Mouse (Mus musculus): ENCODE data around the gene Hdac1.
A peak's percentile ranks its signal among the peaks of the same experiment; 100 is the strongest.

Gene Hdac1

GRCm38 (mm10) chr4:129542592-129543141 lies at the start of gene Hdac1:
Gene Hdac1 (minus strand): TSS chr4:129542713.
- peak; percentile 94 to 96 for DNase-seq (ENCODE audit: low spot score in 2 of 2)

GRCm38 (mm10) chr4:129588865-129589264 lies 46.4 kb upstream of the Hdac1 start:
- no peak for DNase-seq (ENCODE audit: low spot score in 2 of 2)

GRCm38 (mm10) chr4:129586943-129587342 lies 44.4 kb upstream of the Hdac1 start:
- DNase-seq (ENCODE audit: low spot score in 2 of 2), result no peak

- no peak for DNase-seq (ENCODE audit: low spot score in 2 of 2)
Observed at GRCm38 (mm10) chr4:129585773-129586172, 43.3 kb upstream of the Hdac1 start.

- DNase-seq (ENCODE audit: low spot score in 2 of 2), result peak; percentile 70 to 76
Observed at GRCm38 (mm10) chr4:129584884-129585608, 42.5 kb upstream of the Hdac1 start.

DNA sequence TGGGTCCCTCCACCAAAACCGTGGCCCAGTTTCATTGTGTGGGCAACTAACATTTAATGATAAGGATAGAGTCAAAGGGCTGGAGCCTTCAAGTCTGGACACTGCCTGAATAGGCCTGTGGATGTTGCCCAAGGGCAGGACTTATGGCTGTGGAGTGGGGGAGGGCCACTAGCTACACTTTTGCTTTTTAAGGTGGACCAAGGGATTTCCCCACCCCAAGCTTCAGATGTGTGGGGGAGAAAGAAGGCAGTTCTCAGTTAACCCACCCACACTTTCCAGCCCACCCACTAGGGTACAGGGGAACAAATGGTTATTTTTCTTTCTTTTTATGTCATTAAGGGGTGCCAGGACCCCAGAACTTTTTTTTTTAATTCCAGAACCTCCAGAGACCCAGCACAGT lies 41.9 kb upstream of the Hdac1 start:
- no peak for DNase-seq (ENCODE audit: low spot score in 2 of 2)

DNA sequence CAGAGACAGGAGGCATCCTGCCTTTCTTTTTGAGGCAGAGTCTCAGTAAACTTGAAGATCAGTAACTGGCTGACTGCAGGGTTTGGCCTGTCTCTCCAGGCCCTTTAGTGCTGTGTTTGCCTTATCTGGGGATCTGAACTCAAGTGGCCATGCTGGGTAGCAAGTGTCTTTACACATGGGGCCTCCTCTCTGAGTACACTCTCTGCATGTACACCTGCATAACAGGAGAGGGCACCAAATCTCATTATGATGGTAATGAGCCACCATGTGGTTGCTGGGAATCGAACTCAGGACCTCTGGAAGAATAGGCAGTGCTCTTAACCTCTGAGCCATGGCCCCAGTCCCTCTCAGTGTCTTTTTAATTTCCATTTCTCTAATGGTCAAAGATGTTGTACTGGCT lies 39.7 kb upstream of the Hdac1 start:
- DNase-seq (ENCODE audit: low spot score in 2 of 2), result no peak

DNA sequence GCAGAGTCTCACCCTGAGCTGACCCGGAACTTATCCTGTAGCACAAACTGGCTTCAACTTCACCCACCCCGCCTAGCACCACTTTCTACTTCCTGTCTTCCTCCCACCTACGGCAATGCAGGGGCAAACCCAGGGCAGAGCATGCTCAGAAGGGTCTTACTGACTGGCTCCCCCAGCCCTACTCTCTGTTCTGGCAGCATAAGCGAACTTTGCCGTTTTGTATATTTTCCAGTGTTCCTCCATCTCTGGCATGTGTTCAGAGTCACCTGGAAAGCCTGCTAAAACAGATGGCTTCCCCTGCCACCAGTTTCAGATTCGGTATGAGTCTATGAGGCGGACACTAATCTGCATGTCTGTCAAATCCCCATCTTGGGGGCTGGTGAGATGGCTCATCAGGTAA lies 37.8 kb upstream of the Hdac1 start:
- no peak for DNase-seq (ENCODE audit: low spot score in 2 of 2)

DNA sequence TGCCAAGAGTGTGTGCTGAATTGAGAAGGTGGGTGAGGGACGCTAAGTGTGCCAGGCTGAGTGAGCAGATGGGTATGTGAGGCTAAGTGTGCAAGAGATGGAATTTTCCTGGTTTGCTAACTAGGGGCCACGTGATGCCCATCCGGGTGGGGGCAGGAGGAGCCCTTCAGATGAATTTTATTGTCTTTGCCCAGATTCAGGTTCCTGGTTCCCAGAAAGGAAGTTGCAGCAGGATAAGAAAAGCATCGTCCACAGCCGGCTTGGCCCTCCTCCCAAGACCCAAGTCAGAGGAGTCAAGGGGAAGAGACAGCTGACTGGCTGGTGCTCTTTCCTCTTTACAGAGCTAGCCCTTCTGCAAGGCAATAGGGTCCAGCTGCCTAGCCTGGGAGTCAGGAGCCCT lies 36.0 kb upstream of the Hdac1 start, which contains the start of gene Fam167b:
TSS of gene Fam167b (minus strand) at position 84 of the 400 bp plus-strand sequence.
- no peak for DNase-seq (ENCODE audit: low spot score in 2 of 2)

DNA sequence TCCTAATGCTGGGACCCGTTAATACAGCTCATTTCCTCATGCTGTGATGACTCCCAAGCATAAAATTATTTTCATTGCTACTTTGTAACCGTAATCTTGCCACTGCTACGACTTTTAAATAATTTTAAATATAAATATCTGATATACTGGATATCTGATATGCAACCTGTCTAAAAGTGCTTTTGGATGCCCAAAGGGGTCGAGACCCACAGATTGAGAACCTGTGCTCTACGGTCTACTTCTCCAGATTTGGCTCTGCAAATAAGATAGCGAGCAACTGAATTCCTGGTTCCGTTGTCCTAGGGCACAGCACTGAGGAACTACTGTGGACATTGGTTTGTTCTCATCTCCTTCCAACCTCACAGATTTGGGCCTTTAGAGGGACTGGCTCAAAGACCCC lies 35.2 kb upstream of the Hdac1 start:
- DNase-seq (ENCODE audit: low spot score in 2 of 2), result no peak

DNA sequence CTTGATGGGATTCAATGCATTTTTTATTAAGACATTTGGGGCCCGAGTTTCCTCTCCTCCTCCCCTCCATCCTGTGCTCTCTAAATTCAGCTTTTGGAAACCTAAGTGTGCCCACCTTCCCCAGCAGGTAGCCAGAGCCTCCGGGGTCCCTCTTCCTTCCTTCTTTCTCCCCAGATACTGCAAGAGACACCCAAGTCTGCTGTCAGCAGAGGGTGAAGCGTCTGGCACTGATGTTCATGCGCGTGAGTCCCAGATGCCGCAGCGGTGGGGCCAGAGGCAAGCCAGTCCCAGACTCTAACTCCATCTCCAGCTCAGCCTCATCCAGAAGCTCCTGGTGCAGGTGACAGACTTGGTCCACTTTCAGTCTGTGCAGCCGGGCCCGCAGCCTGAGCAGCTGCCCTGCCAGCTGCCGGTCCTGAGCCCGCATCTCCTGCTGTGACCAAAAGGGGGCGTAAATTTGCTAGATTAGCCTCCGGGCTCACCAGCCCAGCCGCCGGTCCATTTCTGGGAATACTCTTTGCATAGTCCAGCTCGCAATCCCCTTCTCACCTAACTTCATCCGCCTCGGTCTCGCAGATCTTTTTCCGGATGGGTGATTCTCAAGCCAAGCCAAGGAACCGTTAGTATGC lies 34.5 kb upstream of the Hdac1 start:
- DNase-seq (ENCODE audit: low spot score in 2 of 2), result peak; percentile 18 to 25

DNA sequence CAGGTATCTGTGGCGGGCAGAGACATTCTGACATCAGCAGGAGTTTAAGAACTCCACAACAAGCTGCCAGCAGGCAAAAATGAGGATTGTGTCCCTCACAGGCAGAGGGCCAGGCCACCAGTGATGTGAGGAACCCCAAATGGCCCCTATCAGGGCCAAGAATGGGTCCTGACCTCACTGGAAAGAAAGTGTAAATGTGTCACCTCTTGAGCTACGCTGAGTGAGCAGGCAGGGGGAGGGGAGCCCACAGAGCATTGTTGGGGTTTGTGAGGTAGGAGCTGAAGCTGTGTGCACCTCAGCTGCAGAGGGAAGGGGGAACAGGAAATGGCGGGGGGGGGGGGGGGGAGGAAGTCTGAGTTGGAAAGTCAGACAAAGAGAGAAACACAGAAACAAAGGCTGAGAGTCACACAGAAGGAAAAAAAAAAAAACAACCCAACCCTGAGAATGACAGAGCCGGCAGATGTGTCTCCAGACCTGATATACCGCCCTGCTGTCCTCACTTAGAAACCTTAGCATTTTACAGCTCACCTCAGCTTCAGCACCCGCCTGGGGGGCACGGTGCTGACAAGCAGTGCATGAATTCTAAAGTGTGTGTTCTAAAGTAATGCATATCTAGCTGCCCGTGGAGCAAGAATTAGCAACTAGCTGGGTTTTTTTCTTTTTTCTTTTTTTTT lies 32.8 kb upstream of the Hdac1 start:
- no peak for DNase-seq (ENCODE audit: low spot score in 2 of 2)

- DNase-seq (ENCODE audit: low spot score in 2 of 2), result no peak
Observed at GRCm38 (mm10) chr4:129573430-129573829, 30.9 kb upstream of the Hdac1 start, which contains the start of gene Lck. Gene Lck (minus strand): TSS chr4:129573641.

DNA sequence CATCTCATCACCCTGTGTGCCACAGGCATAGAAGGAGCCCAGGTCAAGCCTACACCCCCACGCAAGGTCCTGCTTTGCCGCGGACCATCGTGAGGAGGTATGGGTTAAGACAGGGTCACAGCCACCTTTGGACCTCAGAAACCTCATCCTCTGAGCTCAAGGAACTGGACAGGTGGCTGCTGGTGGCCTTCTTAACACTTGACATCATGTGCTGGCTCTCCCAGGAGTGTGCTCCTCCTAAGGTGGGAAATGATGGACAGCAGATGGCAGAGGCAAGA lies 30.5 kb upstream of the Hdac1 start:
- DNase-seq (ENCODE audit: low spot score in 2 of 2), result no peak

DNA sequence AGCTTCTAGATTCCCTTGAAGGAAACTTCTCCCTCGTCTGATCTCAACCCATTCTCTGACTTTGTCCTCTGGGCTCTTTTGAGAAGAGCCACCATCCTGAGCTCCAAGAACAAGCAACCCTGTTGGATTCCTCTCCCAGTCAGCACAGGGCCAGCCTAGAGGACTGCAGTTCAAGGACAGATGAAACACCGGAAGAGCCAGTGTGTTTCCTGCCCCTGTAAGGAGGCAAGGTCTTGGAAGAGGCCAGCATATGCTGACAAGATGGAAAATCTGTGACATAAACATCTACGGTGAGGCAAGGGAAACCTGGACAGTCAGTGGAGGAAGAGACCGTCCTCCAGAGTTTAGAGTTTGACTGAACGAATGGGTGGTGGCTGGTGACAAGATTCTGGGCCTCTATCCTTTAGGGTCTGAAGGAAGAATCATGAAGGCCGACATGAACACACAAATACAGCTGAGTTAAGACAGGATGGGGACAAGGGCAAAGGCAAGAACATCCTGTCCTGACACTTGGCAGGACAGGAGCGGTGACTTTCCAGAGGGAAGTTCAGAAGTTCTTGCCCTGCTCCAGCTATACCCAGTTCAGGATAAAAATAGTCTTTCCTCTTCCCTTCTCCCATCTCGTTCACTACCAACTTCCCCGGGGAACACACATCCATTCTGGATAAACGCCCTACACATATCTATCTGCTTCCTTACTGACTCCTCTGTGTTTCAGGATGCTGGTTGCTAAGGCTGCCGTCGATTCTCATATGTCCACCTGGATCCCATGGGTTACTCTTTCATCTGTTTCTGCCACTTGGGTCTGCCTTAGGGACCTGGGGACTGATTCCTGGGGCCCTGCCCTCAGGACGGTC lies 30.0 kb upstream of the Hdac1 start:
- DNase-seq (ENCODE audit: low spot score in 2 of 2), result no peak

- no peak for DNase-seq (ENCODE audit: low spot score in 2 of 2)
Observed at GRCm38 (mm10) chr4:129571551-129572084, 29.1 kb upstream of the Hdac1 start.

- DNase-seq (ENCODE audit: low spot score in 2 of 2), result no peak
Observed at GRCm38 (mm10) chr4:129570028-129570427, 27.5 kb upstream of the Hdac1 start.

DNA sequence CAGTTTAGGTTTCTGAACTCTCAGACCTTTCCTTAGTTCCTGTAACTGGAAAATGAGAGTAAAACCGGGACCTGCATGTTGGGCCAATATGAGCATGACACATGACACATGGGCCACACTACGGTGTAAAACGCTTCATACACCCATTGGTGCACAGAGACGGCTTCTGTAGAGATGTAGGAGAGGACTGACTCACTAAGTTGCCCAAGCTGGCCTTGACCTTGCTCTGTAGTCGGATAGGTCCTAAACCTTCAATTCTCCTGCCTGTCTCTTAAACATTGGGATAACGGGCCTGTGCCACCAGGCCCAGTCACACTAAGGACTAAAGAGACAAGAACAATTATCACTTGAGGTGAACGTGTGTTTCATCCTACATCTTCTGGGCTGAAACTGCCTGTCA lies 25.9 kb upstream of the Hdac1 start:
- no peak for DNase-seq (ENCODE audit: low spot score in 2 of 2)

DNA sequence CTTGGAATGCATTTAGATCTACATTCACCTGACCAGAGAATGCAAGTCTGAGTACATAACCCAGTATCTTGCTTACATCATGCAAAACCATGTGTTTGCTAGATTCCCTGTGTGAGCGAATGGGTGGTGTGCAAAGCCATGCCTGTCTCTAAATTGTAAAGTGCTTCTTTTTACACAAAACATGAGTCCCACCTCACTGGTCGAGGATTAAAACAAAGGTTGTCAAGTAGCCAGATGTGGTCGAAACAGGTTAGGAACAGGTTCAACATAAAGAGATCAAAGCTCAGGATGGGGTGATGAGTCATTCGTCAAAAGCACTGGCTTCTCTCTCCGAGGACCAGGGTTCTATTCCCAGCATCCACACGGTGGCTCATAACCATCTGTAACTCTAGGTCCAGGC lies 22.6 kb upstream of the Hdac1 start:
- no peak for DNase-seq (ENCODE audit: low spot score in 2 of 2)

DNA sequence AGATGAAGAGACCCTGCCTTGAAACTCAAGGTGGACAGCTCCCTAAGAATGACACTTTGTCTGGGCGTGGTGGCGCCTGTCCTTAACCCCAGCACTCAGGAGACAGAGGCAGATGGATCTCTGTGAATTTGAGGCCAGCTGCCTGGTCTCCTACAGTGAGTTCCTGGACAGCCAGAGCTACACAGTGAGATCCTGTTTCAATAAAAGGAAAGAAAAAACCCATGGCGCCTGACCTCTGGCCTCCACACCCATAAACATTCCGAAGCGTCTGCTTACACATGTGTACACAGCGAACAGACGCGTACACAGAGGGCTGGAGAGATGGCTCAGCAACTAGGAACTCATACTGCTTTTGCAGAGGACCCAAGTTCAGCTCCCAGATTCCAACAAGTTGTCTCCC lies 21.2 kb upstream of the Hdac1 start:
- DNase-seq (ENCODE audit: low spot score in 2 of 2), result no peak

GRCm38 (mm10) chr4:129561184-129561583 lies 18.7 kb upstream of the Hdac1 start:
- no peak for DNase-seq (ENCODE audit: low spot score in 2 of 2)
